Mouse (Mus musculus): ENCODE results near the gene Zg16. TPM values are rescaled to one million over a fixed set of nuclear protein-coding genes. Genes with fewer than 3 reads are reported as not detected.

The Zg16 gene
- polyA plus RNA-seq, 1 experiment from 2014 or later, result not detected

DNA sequence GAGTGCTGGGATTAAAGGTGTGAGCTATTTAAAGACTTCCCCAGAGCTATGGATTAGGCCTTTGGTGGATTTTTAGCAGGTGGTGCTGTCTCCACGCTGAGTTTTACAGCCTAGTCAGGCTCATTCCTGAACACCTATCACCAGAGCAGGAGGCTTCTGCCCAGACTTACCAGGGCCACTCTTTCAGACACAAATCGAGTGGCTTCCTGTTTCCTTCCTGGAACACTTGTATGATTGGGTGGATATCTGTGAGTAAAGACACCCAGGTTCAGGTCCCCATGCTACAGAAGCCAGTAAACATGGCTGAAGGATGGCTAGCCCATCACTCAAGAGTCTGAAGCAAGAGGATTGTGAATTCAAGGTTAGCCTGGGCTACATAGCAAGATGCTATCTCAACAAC is 4.1 kb downstream of the Zg16 start:
- Histone ChIP-seq H3K36me3 (ENCODE audit: control insufficient read depth, insufficient read depth, low read length) (no peaks in the 10 kb centered on the region), H3K9me3 (ENCODE audit: control insufficient read depth, low read length) (no peaks in the 10 kb centered on the region), H3K9ac (ENCODE audit: low read depth, low read length) (no peak overlapping the region), H3K27me3 (replicated peaks; ENCODE audit: control insufficient read depth, insufficient read depth, low read length) (no peaks in the 10 kb centered on the region), H3K4me2 (ENCODE audit: low read length) (no peak overlapping the region), H3K4me3 (ENCODE audit: low read length) (no peak overlapping the region), H3K4me1 (ENCODE audit: control insufficient read depth, insufficient read depth, low read depth, low read length) (no peaks in the 10 kb centered on the region), H3K27ac (ENCODE audit: low read depth, low read length) (no peak overlapping the region)
- WGBS, result 70% methylated on average over 2 of the region's 2 CpGs
- no peak for ATAC-seq

DNA sequence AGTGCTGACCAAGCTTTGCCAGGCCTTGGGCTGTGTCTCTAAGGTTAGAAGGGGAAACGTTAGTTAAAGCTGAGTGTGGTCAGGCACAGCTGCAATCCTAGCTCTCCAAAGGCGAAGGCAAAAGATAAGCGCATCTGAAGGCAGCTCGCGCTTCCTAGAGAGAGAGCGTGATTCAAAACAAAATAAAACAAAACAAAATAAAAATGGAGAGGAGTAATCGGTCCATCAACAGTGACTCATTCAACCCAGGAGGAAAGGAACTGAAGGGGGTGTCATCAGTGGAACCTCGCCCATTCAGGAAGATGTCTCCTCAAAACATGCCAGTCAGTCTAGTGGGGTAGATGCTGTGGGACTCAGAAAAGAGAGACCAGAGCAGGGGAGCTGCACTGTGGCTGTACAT is 4.9 kb downstream of the Zg16 start:
- no peak for ATAC-seq
- 85% methylated on average over 8 of the region's 8 CpGs for WGBS
- no peak overlapping the region for H3K27ac ChIP-seq (ENCODE audit: low read depth, low read length)

DNA sequence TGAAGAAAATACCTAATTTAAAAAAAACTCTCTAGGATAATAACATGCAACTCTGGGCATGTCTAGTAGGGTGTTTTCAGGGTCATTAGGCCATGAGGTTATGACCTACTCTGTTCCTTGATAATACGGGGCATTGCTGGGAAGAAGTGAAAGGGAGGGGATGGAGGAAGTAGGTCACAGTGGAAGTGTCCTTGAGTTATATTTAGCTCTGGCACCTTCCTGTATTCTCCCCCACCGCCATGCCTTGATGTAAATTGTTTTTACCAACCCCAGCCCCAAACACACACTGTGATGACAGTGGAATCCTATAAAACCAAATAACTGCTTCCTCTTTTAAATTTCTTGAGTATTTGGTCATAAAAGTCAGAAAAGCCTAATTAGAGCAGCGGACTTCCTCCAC is 7.1 kb downstream of the Zg16 start:
- Histone ChIP-seq H3K4me2 (ENCODE audit: low read length) (no peak overlapping the region), H3K9ac (ENCODE audit: low read depth, low read length) (no peak overlapping the region), H3K9me3 (ENCODE audit: control insufficient read depth, low read length) (no peaks in the 10 kb centered on the region), H3K4me1 (ENCODE audit: control insufficient read depth, insufficient read depth, low read depth, low read length) (no peaks in the 10 kb centered on the region), H3K27ac (ENCODE audit: low read depth, low read length) (no peak overlapping the region), H3K36me3 (ENCODE audit: control insufficient read depth, insufficient read depth, low read length) (no peaks in the 10 kb centered on the region), H3K27me3 (replicated peaks; ENCODE audit: control insufficient read depth, insufficient read depth, low read length) (no peaks in the 10 kb centered on the region), H3K4me3 (ENCODE audit: low read length) (no peak overlapping the region)
- ATAC-seq, result no peak
- 63% methylated on average over 3 of the region's 3 CpGs for WGBS

More for the DNA sequence above, 4.9 kb downstream of the Zg16 start:
- Histone ChIP-seq H3K4me1 (ENCODE audit: control insufficient read depth, insufficient read depth, low read depth, low read length) (no peaks in the 10 kb centered on the region), H3K9me3 (ENCODE audit: control insufficient read depth, low read length) (no peaks in the 10 kb centered on the region), H3K9ac (ENCODE audit: low read depth, low read length) (no peak overlapping the region), H3K4me2 (ENCODE audit: low read length) (no peak overlapping the region), H3K27me3 (replicated peaks; ENCODE audit: control insufficient read depth, insufficient read depth, low read length) (no peaks in the 10 kb centered on the region), H3K36me3 (ENCODE audit: control insufficient read depth, insufficient read depth, low read length) (no peaks in the 10 kb centered on the region), H3K4me3 (ENCODE audit: low read length) (no peak overlapping the region)

DNA sequence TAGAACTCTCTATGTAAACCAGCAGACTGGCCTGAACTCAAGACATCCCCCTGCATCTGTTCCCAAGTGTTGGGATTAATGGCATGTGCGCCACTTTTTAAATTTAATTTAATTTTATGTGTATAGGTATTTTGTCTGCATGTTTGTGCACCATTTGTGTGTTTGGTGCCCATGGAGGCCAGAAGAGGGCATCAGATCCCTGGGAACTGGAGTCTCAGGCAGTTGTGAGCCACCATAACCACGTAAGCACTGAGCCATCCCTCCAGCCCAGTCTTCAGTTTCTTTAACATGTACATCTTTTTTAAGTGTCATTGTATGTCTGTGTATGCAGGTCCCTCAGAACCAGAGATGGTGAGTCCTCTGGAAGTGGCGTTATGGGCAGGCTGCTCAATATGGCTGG is 9.4 kb downstream of the Zg16 start:
- ATAC-seq, result no peak
- WGBS, result 84% methylated on average over 3 of the region's 3 CpGs
- no peaks in the 10 kb centered on the region for H3K9me3 ChIP-seq (ENCODE audit: control insufficient read depth, low read length)

DNA sequence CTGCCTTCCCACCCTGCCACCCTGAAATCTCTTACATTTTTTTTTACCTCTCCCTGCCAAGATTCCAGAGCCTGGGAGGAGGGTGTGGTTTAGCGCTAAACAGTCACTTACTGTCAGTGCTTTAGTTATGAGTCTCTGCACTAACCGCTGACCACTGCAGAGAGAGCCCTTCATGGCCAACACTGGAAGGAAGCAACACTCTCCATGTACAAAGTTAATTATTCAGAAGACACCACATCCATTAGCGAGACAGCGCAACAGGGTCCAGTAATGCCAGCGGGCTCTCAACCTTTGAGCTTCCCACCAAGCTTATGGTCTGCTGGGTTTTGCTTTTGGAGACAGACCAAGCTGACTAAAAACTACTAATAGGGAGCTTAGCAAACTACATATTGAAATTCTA is 10.9 kb downstream of the Zg16 start:
- H3K4me2 ChIP-seq (ENCODE audit: low read length), result no peak overlapping the region
- H3K4me1 ChIP-seq (ENCODE audit: control insufficient read depth, insufficient read depth, low read depth, low read length), result no peaks in the 10 kb centered on the region
- WGBS, result 93% methylated on average over 5 of the region's 5 CpGs
- no peaks in the 10 kb centered on the region for H3K27me3 ChIP-seq (replicated peaks; ENCODE audit: control insufficient read depth, insufficient read depth, low read length)
- no peak overlapping the region for H3K27ac ChIP-seq (ENCODE audit: low read depth, low read length)
- ATAC-seq, result no peak
- H3K36me3 ChIP-seq (ENCODE audit: control insufficient read depth, insufficient read depth, low read length), result no peaks in the 10 kb centered on the region
- H3K9ac ChIP-seq (ENCODE audit: low read depth, low read length), result no peak overlapping the region
- H3K4me3 ChIP-seq (ENCODE audit: low read length), result no peak overlapping the region
- H3K9me3 ChIP-seq (ENCODE audit: control insufficient read depth, low read length), result no peaks in the 10 kb centered on the region

More for the DNA sequence above, 9.4 kb downstream of the Zg16 start:
- H3K4me1 ChIP-seq (ENCODE audit: control insufficient read depth, insufficient read depth, low read depth, low read length), result no peaks in the 10 kb centered on the region
- H3K9ac ChIP-seq (ENCODE audit: low read depth, low read length), result no peak overlapping the region
- H3K4me3 ChIP-seq (ENCODE audit: low read length), result no peak overlapping the region
- H3K27me3 ChIP-seq (replicated peaks; ENCODE audit: control insufficient read depth, insufficient read depth, low read length), result no peaks in the 10 kb centered on the region
- no peak overlapping the region for H3K4me2 ChIP-seq (ENCODE audit: low read length)
- no peaks in the 10 kb centered on the region for H3K36me3 ChIP-seq (ENCODE audit: control insufficient read depth, insufficient read depth, low read length)
- no peak overlapping the region for H3K27ac ChIP-seq (ENCODE audit: low read depth, low read length)

DNA sequence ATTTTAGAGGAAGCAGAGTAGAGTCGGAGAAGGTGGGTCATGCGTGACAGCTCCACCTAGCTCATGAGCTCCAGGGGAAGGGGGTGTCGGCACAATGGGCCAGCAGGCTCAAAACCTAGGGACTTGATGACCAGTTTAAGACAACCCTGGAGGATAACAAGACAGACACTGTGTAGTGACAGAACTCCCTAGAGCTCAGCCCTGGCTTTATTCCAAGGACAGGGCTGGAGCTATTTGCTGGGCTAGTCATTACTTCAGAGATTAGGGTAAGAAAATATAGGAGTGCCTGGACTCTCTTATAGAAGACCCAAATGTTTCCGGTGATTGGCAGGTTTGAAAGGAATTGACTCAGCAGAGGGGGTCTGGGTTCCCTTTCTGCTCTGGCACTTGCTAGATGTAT is 13.9 kb downstream of the Zg16 start:
- no peak for ATAC-seq

DNA sequence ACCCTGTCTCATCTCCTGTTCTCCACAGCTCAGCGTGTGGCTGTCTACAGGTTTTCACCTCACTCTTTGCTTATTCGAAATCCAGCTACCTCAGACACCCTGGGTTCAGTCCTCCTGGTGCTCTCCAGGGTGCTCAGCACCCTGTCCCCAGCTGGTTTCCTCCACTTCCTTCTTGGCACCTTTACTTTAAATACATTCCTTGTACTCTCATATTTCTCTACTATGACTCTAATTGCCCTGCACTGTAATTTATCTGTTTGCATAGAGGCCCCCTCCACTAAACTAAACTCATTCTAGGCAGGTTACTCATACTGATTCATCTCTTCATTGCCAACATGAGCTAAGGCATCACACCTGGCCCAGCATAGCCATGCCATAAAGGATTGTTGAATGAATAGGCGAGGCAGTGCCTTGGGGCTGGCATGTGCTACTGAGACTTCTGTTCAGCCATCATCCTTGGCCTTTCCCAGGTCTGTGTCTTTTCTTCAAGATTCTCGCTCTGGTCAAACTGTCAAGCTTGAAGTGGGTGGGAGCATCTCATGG is 16.2 kb downstream of the Zg16 start:
- H3K4me2 ChIP-seq (ENCODE audit: low read length), result no peak overlapping the region
- H3K4me3 ChIP-seq (ENCODE audit: low read length), result no peak overlapping the region
- H3K9me3 ChIP-seq (ENCODE audit: control insufficient read depth, low read length), result no peaks in the 10 kb centered on the region
- H3K27ac ChIP-seq (ENCODE audit: low read depth, low read length), result no peak overlapping the region
- no peak overlapping the region for H3K9ac ChIP-seq (ENCODE audit: low read depth, low read length)
- no peak for ATAC-seq
- H3K4me1 ChIP-seq (ENCODE audit: control insufficient read depth, insufficient read depth, low read depth, low read length), result no peaks in the 10 kb centered on the region
- 76% methylated on average over 4 of the region's 4 CpGs for WGBS
- H3K27me3 ChIP-seq (replicated peaks; ENCODE audit: control insufficient read depth, insufficient read depth, low read length), result no peaks in the 10 kb centered on the region
- H3K36me3 ChIP-seq (ENCODE audit: control insufficient read depth, insufficient read depth, low read length), result no peaks in the 10 kb centered on the region

More for the DNA sequence above, 13.9 kb downstream of the Zg16 start:
- no peak overlapping the region for H3K4me3 ChIP-seq (ENCODE audit: low read length)
- H3K27ac ChIP-seq (ENCODE audit: low read depth, low read length), result no peak overlapping the region
- WGBS, result 90% methylated on average over 4 of the region's 4 CpGs
- H3K9ac ChIP-seq (ENCODE audit: low read depth, low read length), result no peak overlapping the region
- H3K9me3 ChIP-seq (ENCODE audit: control insufficient read depth, low read length), result no peaks in the 10 kb centered on the region
- no peak overlapping the region for H3K4me2 ChIP-seq (ENCODE audit: low read length)
- H3K4me1 ChIP-seq (ENCODE audit: control insufficient read depth, insufficient read depth, low read depth, low read length), result no peaks in the 10 kb centered on the region
- H3K27me3 ChIP-seq (replicated peaks; ENCODE audit: control insufficient read depth, insufficient read depth, low read length), result no peaks in the 10 kb centered on the region
- H3K36me3 ChIP-seq (ENCODE audit: control insufficient read depth, insufficient read depth, low read length), result no peaks in the 10 kb centered on the region

DNA sequence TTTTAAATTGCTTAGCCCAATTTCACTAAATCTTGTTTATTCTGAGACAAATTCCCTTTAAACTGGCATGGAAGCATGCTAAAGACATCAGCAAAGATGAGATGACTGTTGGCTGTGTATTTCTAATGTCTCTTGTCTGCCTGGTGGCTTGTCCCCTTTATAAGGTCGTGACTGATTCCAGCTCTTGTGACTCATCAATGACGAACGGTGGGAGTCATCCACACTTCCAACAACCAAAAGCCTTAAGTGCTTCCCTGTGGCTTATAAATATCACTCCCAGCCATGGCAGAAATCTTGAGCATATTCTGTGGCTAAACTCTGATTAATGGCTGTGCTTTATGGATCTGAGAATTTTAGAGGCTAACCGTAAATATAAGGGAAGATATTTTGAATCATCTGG is 20.8 kb downstream of the Zg16 start:
- Histone ChIP-seq H3K9ac (ENCODE audit: low read depth, low read length) (no peak overlapping the region), H3K4me1 (ENCODE audit: control insufficient read depth, insufficient read depth, low read depth, low read length) (no peaks in the 10 kb centered on the region), H3K4me2 (ENCODE audit: low read length) (no peak overlapping the region), H3K4me3 (ENCODE audit: low read length) (no peak overlapping the region), H3K27ac (ENCODE audit: low read depth, low read length) (no peak overlapping the region), H3K36me3 (ENCODE audit: control insufficient read depth, insufficient read depth, low read length) (no peaks in the 10 kb centered on the region), H3K9me3 (ENCODE audit: control insufficient read depth, low read length) (no peaks in the 10 kb centered on the region), H3K27me3 (replicated peaks; ENCODE audit: control insufficient read depth, insufficient read depth, low read length) (no peaks in the 10 kb centered on the region)
- WGBS, result 84% methylated on average over 4 of the region's 4 CpGs
- no peak for ATAC-seq

DNA sequence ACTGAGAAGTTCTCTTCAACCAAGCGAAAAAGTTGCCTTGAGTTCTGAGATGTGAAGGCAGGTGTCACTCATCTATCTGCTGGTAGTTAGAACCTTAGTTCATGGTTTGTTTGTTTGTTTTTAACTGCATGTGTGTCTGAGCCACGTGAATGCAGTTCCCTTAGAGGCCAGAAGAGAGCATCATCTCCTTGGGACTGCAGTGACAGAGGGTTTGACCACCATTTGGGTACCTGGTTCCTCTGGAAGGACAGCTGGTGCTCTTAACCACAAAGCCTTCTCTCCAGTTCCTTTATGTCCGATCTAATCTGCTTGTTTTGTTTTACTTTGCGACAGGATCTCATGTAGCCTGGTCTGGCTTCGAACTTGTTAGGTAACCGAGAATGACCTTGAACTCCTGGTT is 21.6 kb downstream of the Zg16 start:
- H3K9me3 ChIP-seq (ENCODE audit: control insufficient read depth, low read length), result no peaks in the 10 kb centered on the region
- 93% methylated on average over 6 of the region's 6 CpGs for WGBS
- H3K4me2 ChIP-seq (ENCODE audit: low read length), result no peak overlapping the region
- H3K9ac ChIP-seq (ENCODE audit: low read depth, low read length), result no peak overlapping the region
- H3K4me1 ChIP-seq (ENCODE audit: control insufficient read depth, insufficient read depth, low read depth, low read length), result no peaks in the 10 kb centered on the region
- no peak overlapping the region for H3K27ac ChIP-seq (ENCODE audit: low read depth, low read length)
- no peaks in the 10 kb centered on the region for H3K27me3 ChIP-seq (replicated peaks; ENCODE audit: control insufficient read depth, insufficient read depth, low read length)
- ATAC-seq, result no peak
- no peak overlapping the region for H3K4me3 ChIP-seq (ENCODE audit: low read length)
- no peaks in the 10 kb centered on the region for H3K36me3 ChIP-seq (ENCODE audit: control insufficient read depth, insufficient read depth, low read length)

DNA sequence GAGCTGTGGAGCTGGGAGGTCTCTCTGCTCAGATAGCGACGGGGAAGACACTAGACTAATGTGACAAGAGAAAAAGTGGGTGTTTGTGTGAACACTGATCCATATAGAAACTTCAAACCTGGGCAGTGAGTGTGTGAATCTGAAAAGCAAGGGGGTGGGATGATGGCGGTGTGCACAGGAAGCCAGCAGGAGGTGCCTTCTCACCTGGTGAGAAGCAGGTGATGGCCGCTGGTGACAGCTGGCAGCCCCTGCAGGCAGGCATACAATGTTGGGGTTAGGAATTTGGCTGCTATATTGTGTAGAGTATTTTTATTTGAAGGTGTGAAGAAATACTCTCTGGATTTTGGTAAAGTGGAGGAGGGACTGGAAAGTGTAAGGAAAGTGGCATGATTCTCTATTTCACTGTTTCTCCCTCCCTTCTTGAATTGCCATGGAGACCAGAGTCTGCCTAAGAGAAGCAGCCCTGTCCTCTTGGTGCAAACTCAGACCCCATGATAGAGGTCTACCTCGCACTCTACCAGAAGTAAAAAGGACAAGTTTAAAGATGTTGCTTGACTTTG is 32.0 kb downstream of the Zg16 start:
- WGBS, result 66% methylated on average over 5 of the region's 5 CpGs

More for the DNA sequence above, 32.0 kb downstream of the Zg16 start:
- no peak for ATAC-seq
- Histone ChIP-seq H3K4me1 (ENCODE audit: control insufficient read depth, insufficient read depth, low read depth, low read length) (no peaks in the 10 kb centered on the region), H3K9ac (ENCODE audit: low read depth, low read length) (no peak overlapping the region), H3K27ac (ENCODE audit: low read depth, low read length) (no peak overlapping the region), H3K4me3 (ENCODE audit: low read length) (no peak overlapping the region), H3K27me3 (replicated peaks; ENCODE audit: control insufficient read depth, insufficient read depth, low read length) (no peaks in the 10 kb centered on the region), H3K4me2 (ENCODE audit: low read length) (no peak overlapping the region), H3K9me3 (ENCODE audit: control insufficient read depth, low read length) (no peaks in the 10 kb centered on the region), H3K36me3 (ENCODE audit: control insufficient read depth, insufficient read depth, low read length) (no peaks in the 10 kb centered on the region)

Measured in hindbrain, embryonic 16.5 days (tissue).